Mouse (Mus musculus) left cerebral cortex, adult 9 months (tissue): ENCODE measurements around the gene Gjd2.

Experiments
- DNase-seq, 2 experiments: peaks; one replicate each; pipeline ENCODE4 v3.0.0; 2022; ENCODE audit warnings: low spot score in 2 of 2

Gene Gjd2

DNA sequence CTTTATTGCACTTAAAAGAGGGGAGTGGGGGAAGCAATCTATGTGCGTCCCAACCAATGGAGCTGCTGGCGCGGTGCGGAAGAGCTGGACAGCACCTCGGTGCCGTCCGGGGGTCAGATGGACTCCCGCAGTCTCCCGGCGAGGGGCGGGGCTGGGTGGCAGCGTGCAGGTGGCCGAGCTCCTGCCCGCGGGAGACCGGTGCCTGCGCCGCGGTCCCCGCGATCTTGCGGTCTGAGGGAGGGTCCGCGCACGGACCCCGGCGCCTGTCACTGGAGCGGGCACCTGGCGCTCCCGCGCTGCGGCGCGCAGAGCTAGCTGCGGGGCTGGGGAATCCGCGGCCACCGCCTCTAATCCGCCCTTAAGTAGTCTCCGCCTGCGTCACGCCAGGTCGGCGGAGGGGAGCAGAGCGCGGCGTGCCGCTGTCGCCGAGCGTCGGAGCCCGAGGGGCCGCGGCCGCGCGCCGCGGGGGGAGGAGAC is at the start of gene Gjd2:
Gjd2 (minus strand) TSS at position 325 of the 477 bp plus-strand sequence.
- DNase-seq = no peak

DNA sequence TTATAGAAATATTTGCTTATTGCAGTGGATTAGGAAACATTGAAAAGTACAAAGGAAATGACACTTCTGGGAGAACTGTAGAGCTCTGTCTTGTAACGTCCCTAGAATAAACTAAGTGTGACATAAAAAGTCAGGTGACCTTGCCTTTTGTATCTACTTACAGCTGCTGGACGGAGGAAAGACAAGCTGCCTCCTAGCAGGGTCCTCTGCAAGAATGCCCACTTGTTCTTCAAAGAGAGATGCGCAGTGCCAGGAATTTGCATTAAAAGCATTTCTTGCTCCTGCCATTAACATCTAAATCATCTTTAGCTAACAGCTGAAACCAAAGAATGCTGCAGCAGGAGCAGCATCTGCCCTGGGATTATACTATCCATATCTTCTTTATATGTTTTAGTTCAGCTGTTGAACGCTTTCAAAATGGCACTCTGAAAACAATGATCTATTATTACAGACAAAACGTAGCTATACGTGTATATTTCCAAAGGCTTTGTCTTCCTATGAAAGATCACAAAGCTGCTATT is 46.7 kb upstream of the Gjd2 start:
- DNase-seq = no peak

DNA sequence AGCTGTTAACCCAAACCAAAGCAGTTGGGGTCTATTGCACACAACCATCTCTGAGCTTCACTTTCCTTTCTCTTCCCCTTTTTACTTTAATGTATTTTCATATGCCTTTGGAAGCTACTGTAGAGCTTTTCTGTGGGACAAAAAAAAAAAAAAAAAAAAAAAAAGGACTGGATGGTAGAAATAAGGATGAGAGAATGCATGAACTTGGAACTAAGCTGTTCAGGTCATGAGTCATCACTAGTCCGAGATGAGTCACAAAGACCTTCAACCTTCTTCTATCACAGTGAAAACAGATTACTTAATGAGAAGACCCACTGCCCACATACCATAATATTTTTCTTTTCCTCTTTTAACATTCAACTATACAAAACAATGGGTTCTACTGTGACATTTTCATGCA is 46.2 kb upstream of the Gjd2 start:
- DNase-seq = no peak

GRCm38 (mm10) chr2:114058226-114058796 is 44.9 kb upstream of the Gjd2 start:
- no peak for DNase-seq

DNA sequence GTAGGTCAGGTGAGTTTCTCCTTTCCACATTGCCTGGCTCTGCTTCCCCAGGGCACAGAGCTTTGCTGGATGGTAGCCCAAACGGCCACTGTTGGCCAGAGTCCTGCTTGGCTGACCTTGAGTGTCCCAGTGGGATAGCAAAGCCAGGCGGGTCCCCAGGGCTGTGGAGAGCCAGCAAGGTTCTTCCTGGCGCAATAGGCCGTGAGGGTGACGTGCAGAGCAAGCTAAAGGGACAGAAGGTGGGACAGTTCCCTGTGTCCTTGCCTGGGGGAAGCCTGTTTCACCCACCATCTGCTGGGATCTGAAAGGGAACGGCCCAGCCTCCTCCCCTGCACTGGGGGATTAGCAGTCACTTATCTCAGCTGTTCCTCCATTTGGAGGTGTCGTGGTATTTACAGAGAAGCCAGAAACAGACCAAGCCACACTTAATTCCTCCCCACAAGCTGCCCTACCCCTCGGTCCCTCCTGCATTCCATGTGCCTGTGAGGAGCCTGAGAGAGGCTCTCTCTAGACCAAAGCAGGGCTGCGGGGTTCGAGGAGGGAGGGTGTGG is 44.0 kb upstream of the Gjd2 start:
- DNase-seq = no peak

GRCm38 (mm10) chr2:114054129-114054528 is 40.7 kb upstream of the Gjd2 start:
- DNase-seq = no peak

GRCm38 (mm10) chr2:114052696-114053598 is 39.5 kb upstream of the Gjd2 start, which contains the start of gene Actc1:
TSS of gene Actc1 (minus strand) at chr2:114053548.
- no peak for DNase-seq

GRCm38 (mm10) chr2:114051871-114052241 is 38.4 kb upstream of the Gjd2 start:
- no peak for DNase-seq

DNA sequence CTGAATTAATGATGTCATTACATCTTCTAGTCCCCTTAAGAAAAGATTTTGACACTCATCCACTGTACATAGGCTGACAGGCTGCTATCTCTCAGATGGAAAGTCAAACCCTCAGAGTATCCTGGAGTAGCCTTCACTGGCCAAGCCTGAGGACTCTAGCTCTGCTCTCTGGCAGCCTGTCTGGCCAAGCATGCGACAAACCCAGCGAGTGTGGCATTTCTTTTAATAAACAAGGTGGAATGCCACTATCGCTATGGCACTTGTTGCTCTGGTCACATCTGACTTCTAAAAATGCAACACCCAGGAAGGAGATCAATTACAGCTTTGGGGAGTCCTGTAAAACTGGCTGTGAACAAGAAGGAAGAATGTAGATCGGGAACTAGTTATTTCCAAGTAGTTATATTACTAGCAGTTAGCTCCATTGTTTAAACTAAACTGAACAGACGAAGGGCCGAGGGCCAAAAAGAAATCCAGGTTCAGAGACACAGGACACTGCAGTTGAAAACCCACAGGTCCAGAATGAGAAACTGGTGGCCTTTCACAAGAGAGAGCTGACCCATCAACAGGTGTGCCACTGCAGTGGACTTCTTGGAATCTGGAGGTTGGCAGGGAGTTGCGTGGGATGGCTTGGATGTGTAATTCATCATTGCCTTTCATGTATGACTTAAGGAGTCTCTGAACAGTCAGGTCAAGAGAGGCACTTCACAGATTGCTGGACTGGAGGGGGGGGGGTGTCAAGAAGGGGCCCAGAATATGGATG is 37.9 kb upstream of the Gjd2 start:
- no peak for DNase-seq

DNA sequence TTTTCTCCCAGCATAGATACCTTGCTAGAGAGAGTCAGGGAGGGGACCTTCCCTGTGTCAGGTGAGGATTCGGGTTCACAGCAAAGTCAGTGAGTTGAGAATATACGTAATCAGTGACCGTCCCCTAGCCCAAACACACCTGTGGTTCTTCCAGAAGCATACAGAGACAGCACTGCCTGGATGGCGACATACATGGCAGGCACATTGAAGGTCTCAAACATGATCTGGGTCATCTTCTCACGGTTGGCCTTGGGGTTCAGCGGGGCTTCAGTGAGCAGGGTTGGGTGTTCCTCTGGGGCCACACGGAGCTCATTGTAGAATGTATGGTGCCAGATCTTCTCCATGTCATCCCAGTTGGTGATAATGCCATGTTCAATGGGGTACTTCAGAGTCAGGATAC is 36.7 kb upstream of the Gjd2 start:
- DNase-seq = no peak

DNA sequence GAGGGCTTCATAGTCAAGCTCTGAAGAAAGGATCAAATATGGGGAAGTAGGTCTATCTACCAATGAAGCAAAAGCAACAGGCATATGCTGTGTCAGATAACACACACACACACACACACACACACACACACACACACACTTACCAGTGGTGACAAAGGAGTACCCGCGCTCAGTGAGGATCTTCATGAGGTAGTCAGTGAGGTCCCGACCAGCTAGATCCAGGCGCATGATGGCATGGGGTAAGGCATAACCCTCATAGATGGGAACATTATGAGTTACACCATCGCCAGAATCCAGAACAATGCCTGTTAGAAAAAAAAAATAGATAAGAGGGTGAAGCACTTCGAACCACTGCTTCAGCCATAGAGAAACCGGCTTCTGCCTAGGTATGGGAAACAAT is 36.0 kb upstream of the Gjd2 start:
- no peak for DNase-seq

DNA sequence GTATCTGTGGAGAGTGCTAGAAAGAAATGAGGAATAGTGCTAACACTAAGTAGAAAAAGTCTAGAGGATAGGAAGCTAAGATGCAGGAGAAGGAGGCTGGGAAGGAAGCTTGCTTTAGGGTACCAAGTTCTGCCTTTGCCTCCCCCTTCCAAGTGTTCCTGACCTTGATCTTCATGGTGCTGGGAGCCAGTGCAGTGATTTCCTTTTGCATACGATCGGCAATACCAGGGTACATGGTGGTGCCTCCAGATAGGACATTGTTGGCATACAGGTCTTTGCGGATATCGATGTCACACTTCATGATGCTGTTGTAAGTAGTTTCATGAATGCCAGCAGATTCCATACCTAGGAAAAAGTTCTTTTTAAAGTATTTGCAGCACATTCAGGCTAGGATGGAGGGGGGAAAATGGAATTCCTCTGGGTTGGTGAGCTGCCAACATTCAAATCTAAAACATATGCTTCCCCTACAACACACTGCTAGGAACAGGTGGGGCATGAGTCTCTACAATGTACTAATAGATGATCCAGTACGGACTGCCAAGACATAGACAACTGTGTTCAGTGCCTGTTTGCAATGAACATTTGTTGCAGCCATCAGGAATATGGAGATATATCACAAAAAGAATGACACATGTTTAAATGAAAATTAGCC is 34.7 kb upstream of the Gjd2 start:
- DNase-seq = no peak

- no peak for DNase-seq
These were observed 32.8 kb upstream of the Gjd2 start for GRCm38 (mm10) chr2:114046151-114046664.

GRCm38 (mm10) chr2:114037926-114038325 is 24.5 kb upstream of the Gjd2 start:
- DNase-seq = no peak

DNA sequence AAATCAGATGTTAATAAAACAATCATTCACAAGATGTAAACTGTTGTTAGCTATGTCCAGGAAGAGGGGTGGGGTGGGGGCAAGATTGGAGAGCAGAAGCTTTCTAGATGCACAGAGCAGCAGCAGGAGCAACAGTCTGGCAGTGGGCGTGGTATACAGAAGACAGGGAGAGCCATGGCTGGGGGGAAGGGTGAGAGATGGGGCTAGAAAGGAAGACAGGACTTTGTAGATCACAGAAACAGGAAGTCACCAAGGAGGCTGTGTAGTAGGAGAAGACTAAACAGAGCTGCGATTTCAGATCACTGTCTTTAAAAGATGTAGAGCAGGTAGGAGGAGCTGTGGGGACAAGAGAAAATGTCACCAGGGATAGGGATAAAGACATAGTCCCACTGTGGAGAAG is 18.8 kb upstream of the Gjd2 start:
- DNase-seq = no peak

GRCm38 (mm10) chr2:114023383-114023782 is 10.0 kb upstream of the Gjd2 start:
- DNase-seq = no peak

GRCm38 (mm10) chr2:114020210-114020563 is 6.8 kb upstream of the Gjd2 start:
- DNase-seq = no peak

DNA sequence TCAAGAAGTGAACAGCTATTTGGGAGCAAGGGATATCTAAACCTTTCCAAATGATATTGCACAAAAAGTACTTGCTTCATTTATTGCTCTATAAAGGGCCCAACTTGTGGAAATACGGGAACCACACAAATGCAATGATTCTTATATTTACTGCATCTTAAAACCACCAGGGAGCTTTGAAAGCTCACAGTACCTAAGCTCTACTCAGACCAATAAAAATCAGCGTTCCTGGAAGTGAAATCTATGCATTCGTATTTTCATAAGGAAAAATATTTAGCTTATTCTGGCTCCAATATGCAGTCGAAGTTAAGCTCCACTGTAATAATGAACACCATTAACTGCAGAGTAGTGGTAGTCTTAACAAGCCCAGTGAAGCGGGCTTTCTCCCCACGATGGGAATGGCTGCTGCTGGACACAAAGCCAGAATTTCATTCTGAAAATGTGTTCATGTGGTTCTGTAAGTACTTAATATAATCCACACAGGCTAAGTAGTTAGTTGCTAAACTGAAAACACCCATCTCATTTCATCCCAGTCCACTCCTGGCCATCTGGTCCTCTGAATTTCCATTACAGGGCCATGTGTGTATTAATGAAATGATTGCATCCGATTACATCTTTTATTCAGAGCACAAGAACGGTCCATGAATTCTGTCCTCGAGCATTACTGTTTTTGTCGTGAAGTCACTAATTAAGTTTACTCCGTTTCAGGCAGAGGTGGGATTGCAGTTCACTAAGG is 6.2 kb upstream of the Gjd2 start:
- no peak for DNase-seq

DNA sequence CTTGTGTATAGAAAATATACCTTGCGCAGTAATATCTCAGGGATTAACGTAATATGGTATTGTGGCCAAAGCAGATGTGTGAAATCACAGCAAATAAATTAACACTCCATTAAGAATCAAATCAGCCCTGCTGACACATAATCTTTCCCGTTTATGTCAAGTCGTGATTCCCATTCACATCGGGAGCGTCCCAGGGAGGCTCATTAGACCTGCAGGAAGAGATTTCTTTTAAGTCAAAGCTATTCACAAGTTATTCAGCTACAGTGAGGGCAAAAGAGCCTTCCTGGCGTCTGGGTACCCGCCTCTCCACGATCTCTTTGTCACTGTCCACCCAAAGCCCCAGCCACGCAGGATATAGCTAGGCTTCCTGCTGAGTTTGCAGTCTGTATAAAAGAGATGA is 4.7 kb upstream of the Gjd2 start:
- DNase-seq = no peak

DNA sequence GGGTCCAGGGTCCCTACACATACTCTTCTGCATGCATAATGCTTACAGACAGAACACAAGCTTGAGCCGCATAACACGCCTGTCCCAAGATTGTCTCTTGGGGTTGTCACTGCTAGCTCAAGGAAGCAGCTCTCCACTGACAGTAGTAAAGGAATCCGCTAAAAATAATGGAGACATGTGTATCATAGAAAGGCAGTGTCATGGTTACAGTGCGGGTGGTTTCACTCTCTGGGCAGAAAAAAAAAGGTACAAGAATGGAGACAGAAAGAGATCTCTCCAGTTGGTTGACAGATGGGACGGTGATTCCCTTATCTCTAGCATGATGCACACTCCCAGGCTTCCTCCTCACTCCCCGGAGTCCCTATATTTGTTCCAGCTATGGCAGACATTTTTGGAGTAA is 1.4 kb upstream of the Gjd2 start:
- DNase-seq = no peak

DNA sequence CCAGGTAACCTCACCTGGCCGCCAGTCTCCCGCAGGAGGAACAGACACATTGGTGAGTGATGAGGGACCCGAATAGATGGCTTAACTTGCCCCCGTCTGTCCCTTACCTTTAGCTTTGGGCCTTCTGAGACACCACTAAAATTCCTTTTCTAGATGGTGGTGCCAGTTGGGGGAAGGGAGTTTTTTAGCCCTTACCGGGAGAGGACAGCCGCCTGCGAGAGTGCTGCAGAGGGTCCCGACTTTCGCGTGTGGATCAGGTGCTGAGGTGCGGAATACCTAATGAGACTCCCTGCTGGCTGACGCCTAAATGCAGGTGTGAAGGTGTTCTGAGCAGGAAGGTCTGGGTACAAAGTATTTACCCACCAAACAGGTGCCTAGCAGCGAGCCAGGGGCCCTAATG is 427 bp upstream of the Gjd2 start:
- DNase-seq = no peak
